Mouse (Mus musculus) cerebellum, adult 9-11 months (tissue): Measurements from ENCODE around the gene Plekha6.

ENCODE experiments used
- DNase-seq: peaks from one replicate; pipeline ENCODE4 v3.0.0; 2022

The Plekha6 gene

DNA sequence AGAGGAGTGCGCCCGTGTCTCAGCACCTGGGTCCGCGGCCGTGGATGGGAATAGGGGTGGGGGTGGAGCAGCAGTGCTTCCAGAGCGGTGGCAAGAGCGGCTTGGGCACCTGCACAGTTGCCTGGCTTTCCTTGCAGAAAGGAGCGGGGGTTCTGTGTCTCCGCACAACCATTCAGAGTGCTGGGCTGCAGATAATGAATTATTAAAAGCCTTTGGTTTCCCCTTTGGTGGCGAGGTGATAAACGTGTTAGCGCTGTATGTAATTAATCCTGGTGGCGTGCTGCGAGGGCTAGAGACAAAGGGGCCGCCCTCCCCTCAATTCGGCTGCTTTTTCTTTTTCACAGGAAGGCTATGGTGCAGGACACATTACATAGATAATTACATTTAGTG lies 18.7 kb downstream of the Plekha6 start:
- DNase-seq = no peak

DNA sequence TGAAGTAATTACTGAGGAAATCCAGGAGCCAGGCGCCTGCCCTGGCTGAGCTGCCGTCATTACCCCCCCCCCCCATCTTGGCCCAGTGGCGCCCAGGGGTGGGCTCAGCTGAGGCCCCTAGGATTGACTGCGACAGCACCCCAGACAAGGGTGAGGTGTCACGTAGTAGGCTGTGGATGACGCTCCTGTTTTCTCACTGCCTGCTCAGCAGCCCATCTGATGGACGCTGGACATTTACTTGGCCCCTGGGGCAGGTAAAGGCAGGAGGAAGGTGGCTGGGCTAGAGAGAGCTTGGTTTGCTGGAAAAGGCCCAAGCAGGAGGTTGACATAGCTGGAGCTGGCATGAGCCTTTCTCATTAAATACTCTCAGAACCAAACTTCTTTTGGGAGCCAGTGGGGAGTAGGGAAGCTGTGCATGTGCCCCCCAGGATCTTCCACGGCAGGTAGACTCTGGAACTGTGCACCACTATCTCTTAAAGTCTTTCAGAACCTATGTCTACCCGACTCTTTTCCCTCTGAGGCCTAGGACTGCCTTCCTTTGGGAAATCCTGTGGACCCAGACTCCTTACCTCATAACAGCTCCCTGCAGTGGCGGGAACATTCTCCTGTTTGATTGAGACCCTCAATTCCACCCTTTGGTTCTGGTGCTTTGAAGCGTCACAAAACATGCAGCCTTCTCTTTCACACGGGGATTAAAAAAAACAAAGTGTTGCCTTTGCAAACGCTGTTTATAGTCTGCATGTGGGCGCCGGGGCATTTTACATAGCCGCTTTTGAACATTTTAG lies 19.3 kb downstream of the Plekha6 start:
- no peak for DNase-seq

DNA sequence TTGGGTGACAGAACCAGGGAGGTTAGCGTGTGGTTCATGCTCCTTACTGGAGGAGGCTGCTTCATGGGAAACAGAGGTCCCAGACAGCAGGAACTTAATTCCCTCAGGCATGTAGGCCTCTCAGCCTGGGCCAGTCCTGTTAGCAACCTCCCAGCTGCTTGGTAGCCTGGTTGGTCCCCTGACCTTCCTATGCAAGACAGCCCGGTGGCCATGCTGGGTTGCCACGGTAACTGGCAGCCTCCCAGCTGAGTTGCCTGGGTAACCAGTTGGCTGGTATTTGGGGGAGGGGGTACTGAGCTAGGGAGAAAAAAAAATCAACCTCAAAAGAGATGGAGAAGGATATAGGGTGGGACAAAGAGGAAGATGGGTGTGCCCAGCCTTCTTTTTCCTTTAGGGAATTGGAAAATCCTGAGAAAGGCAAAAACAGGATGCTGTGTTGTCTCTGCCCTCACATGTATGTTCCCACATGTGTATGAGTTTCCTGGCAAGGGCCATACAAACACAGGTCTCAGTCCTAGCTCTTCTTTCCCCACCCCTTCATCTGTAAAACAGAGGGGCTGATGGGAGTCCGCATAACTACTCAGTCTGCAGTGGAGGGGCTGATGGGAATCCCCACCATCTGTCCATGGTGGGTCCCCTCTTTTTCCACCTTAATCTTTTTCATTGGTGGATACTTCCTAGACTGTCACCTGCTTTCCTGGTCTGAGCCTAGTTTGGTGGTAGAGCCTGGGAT lies 24.1 kb downstream of the Plekha6 start:
- DNase-seq = no peak

DNA sequence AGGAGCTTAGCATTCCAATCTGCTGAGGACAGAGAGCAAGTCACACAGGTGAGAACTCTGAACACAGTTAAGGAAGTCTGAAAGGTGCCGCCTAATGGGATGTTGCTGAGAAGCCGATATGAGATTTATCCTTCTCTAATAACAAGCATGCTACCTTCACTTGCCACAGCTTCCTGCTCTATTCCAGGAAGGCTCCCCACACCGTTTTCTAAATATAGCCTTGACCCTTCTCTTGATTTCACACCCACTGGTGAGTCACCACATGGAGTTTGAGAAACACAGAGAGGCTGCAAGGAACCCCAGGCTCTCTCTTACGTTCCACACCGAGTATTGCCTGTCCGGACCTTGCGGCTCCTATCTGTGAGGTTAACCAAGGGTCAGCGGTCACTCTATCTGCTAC lies 24.7 kb downstream of the Plekha6 start:
- DNase-seq = no peak

DNA sequence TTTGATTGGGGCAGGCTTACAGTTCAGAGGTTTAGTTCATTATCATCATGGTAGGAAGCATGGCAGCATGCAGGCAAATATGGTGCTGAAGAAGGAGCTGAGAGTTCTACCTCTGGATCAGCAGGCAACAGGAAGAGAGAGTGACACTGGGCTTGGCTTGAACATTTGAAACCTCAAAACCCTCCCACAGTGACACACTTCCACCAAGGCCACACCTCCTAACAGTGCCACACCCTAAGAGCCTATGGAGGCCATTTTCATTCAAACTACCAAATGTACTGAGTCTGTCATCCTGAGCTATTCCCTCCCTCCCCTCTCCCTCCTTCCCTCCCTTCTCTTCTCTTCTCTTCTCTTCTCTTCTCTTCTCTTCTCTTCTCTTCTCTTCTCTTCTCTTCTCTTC lies 25.5 kb downstream of the Plekha6 start:
- DNase-seq = no peak

DNA sequence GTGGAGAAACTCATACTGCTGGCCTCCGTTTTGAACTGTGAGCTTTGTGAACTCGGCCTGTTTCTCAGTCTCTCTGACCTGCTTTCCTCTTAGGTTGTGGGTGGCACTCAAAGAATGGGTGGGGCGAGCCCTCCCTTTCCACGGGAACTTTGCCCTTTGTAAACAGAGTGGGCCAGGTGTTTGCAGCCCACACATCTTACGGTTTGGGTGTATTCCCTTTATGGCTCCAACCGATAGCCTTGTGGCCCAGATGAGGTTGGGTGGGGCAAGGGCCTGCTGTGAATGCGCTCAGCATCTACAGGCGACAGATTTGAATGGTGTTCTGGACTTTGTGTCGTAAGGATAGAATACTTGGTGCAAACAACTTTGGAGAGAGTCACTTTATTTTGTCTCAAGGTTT lies 26.5 kb downstream of the Plekha6 start:
- DNase-seq = no peak

DNA sequence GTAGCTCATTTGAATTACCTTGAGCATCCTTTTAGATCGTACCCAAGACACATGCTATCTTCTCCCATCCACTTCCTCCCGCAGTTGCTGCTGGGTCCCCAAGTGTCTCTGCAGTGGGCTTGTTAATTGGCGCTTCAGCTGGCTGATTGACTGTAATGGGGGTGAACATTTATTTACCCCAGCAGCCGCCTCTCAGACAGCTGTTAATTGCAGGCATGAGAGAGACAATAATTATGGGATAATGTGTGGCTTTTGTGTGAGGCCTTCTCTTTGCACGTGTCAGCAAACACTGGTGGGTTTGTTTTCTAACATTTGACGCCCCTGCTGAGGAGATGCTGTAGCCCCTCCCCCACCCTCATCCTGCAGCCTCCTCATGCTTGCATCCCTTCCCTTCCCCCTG lies 32.2 kb downstream of the Plekha6 start:
- no peak for DNase-seq

DNA sequence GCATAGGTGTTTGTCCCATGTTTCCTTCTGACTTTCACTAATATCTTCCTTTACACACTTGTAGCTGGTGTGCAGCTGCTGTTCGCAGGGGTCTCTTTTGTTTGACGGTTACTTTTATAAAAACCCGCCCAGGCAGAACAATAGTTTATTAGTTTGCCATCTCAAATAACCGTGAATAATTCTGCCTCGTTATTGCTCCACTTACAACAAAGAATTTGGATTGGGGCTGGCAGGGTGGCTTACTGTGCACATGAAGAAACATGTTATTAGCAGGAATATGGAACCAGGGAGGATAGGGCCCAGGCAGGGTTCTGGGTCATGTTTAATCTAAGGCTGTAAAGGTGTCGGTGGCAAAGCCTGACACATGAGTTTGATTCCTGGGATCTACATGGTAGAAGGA lies 33.3 kb downstream of the Plekha6 start:
- DNase-seq = no peak

DNA sequence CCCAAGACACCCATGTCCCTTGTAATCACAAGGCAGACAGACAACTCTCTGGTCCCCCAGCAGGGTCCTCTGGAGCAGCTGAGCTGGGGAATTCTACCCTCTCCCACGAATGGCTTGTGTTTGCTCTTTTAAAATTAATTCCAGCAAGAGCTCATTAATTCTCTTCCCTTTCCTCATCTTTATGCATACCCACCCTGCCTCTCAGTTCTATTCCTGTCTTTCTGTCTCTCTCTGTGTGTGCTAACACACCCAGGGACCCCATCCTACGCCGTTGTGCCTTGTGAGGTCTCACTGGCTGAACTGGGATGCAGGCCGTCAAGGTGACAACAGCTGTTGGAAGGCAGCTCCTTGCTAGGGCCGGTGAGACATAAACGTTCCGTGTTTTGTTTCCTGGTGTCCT lies 35.7 kb downstream of the Plekha6 start:
- no peak for DNase-seq

DNA sequence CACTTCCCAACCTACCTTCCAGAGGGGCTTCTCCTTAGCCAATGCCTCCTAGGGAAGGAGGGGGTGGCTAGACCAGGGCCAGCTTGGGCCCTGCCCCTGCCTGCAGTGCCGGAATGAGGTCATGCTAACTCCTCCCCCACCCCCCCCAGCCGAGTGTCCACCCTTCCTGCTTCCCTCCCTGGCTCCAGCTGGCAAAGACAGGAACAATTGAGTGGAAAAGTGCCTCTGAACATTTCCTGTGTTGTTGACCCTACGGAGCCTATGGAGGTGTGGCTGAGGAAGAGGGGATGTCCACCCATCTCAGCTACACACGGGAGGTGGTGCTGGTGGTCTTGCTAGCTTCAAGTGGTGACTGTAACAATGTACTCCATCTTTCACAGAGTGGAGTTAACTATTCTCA lies 37.5 kb downstream of the Plekha6 start:
- DNase-seq = no peak

DNA sequence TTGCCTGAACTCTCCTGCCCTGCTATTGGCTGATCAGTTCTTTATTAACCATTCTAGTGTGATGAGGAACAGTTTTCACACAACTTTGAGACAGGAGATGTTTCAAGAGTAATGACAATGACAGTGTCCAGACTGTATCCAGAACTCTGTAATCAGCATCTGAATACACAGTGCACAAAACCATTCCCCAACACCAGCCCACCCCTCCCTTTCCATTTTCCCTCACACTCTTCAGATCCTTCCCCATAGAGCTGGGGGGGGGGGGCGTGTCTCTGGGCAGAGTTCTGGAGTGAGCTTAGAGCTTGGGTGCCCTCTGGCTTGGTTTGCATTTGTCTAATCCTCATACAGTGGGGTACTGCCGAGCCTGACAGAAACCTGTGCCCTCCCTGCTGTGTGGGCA lies 39.7 kb downstream of the Plekha6 start:
- no peak for DNase-seq

DNA sequence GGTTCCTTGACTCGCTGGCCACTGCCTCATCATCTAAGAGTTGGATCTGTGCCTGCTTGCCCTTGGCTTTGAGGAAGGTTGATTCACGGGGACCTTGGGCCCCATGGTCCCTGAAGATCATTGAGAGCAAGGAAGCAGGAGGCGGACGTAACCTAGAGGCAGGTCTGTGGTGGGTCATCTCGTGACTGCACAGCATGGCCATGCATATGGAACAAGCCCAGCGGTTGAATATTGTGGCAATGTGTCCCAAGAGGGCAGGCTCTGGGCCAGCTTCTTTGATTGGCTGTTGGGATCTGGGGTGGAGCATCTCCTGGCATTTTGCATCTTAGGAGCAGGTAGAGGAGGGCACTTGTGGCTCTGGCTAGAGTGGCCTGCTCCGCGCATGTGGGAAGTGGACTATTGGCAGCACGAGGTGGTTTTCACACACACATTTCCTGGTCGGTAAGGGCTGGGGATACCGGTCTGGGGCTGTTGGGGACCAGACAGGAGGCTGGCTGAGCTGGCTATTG lies 40.4 kb downstream of the Plekha6 start:
- DNase-seq = no peak

DNA sequence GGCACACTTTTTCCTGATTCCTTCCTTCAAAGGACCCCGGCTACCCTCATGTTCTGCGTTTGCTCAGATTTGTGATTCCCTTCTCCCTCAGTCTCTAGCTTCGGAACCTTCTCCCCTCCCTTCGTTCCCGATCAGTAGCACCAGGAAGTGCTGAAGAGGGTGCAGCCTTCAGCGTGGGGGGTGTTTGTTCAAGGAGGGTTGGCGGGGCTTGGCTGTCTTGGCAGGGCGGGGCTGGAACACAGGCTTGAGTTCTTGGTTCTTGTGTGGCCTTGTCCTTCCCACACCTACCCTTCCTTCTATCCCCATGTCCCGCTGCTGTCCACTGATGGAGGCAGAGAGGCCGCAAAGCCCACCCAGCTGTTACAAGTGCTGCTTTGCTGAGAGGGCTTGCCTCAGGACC lies 41.0 kb downstream of the Plekha6 start:
- DNase-seq = no peak

DNA sequence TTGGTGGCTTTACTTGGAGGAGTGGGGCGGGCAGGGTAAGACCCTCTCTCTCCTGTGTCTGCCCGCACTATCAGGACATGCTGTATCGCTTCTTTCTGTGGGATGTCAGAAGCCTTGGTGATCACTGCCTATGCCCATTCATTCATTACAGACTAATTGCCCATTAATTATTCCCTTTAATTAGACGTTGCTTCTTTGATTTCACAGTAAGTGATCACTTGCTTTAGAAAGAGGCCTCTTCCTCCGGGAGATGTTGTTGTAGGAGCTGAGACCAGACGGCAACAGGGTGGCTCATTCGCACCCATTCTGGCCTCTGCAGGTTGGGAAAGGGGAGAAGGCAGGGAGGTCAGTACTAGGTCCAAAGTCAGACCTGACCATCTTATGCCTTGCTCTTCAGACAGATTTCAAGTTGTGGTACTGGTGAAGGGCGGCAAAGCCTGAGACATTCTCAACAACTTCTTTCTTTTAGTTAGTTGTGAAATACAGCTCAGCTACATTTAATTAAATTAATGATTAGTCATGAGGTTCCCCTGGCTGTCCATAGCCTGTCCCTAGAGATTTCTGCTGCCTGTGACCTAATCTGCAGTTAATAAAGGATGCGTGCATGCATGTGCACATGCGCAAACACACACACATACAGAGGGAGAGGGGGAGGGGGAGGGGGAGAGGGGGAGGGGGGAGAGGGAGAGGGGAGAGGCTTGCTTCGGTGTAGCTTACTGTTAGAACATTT lies 44.2 kb downstream of the Plekha6 start:
- DNase-seq = no peak

DNA sequence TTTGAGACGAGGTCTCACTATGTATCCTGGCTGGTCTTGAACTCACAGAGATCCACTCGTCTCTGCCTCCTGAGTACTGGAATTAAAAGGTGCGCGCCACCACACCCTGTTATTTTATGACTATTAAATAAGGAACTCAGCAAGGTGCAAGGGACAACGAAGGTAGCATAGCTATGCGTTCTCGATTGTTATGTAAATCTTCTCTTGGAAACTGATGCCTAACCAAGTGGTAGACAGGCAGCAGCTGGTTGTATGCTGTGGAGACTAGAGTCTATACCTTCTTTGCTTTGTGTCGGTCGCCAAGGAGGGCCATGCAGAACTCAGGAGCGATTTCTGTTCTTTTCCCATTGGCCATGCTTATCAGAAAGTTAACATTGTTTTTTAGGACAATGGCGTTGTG lies 45.0 kb downstream of the Plekha6 start:
- DNase-seq = no peak

DNA sequence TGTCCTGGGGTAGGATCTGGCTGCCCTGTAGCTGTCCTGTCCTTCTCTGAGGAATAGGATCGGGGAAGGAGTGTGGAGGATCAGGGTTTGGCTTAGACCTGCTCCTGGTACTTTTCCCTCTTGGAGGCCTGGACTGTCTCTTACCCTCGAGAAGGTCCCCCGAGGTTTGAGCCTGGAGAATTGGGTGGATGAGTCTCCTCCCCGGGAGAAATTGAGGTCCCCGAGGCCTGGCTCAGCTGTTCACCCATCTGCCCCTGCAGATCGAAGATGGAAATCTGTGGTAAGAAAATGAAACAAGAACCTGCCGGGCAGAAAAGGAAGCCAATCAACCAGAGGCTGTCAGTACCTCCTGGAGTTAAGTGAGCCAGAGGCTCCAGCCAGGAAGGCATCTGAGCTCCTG lies 45.5 kb downstream of the Plekha6 start:
- peak; percentile 36 for DNase-seq

DNA sequence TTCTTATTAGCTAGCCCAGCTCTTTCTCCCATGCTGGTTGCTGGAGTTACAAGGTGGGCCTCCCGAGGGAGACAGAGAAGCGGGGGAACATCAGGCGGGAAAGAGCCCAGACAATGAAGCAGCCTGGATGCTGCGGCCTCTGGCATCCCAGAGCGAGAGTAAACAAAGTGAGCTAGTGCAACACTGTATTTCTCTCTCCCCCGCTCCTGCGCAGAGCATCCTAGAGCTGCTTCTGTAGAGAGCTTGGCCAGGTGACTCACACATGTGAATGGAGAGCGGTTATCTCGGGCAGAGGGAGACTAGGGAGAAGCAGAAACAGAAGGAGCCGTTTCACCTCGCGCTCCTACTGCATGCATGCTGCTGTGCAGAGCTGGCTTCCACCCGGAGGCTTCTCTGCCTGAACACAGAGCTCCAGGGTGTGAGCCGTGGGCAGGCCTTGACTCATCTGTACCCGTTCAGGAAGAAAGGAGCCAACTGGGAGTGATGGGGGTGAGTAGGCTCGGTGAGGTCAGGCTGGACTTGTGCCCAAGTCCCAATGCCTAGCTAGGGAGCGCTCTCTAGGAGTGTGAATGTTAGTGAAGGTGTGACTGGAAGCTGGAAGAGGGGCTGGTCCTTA lies 46.0 kb downstream of the Plekha6 start:
- DNase-seq = peak; percentile 43

DNA sequence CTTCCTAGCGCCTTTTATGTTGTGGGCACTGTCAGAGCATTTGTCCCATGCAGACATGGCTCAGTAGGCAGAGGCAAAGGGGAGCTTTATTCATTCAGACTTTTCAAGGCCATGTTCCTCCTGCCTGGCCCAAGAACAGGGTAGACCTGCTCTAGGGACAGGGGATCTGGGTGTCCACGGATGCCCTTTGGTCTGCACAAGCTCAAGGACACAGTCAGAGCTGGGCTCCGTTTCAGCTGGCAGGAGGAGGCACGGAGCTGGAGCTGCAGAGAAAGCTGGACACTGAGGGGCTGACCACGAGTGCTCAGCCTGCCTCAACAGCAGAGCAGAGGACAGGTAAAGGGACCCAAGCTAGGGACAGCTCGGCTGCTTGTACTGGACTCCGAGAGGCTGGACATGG lies 46.8 kb downstream of the Plekha6 start:
- DNase-seq = no peak

DNA sequence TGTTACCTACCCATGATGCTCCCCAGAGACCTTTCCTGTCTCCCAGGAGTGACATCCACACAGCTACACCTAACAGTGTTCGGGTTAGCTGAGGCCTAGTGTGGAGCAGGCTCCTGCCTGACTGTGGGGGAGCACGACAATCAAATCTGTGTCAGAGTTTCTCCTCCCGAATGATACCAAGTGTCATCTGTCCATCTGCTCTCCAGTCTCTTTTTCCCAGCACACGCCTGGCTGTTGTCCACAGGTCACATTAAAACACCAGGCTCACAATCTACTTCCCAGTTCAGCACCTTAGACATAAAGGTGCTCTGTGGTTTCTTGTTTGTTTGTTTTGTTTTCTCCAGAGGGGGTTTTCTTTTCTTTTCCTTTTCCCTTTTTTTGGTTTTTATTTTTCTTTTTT lies 48.3 kb downstream of the Plekha6 start:
- DNase-seq = no peak

DNA sequence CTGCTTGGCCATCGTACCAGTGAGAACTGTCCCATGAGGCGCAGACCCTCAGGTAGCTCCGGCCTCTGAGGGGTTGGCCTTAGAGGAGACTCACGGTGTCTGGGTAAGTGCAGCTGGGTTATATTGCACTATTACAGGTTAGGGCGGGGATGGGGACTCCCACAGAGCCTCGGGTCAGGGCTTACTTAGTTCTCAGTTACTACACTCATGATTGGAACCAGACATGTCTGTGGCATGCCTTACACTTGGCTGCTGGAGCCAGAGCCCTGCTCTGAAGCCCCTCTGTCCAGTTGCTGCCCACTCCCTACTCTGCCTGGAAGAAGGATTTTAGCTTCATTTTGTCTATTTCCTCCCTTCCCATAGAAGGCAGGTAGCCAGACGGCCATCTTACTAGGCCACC lies 49.1 kb downstream of the Plekha6 start:
- no peak for DNase-seq

DNA sequence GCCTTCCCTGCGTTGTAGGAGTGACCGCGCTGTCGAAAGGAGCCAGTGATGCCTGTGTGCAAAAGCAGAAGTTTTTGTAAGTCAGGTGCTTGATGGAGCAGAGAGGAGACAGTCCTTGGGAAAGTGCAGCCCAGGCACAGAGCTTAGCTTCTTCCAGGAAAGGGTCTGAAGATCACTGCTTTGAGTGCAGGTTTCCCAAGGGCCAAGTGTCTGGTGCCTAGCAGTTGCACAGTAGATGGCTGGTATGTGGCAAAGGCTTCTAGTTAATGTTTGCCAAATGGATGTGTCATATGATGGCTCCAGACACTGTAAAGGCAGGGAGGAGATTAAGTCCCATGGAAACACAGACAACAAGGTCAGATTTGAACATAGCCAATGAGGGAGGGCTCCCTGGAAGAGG lies 49.9 kb downstream of the Plekha6 start:
- DNase-seq = no peak

DNA sequence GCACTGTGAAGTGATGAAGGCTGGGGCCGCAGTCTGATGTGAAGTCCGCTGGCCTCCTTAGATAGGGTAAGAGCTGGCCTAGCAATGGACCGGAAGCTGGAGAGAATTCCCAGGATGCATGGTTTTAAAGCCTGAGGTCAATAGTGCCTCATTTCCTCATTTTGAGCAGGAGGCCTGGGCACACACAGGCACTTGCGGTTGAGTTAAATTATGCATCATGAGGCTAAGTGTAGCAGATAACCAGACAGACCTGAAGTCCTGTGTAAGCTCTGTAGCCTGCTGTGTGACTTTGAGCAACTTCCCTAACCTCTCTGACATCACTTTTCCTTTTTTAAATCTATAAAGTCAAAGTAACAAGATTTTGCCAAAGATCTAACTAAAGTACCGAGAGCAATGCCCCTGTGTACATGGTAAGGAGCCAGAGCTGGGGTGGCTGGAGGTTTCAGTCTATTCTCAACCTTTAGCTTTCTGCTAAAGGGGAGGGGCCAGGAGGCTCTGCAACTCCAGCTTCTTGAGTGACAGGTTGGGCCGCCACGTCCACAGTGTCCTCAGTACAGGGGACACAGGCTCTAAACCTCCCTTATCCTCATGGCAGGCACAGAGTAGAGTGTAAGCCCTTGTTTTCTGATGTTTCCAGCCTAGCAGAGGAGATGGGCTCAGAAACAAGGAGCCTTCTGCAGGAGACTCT lies 50.8 kb downstream of the Plekha6 start:
- no peak for DNase-seq

DNA sequence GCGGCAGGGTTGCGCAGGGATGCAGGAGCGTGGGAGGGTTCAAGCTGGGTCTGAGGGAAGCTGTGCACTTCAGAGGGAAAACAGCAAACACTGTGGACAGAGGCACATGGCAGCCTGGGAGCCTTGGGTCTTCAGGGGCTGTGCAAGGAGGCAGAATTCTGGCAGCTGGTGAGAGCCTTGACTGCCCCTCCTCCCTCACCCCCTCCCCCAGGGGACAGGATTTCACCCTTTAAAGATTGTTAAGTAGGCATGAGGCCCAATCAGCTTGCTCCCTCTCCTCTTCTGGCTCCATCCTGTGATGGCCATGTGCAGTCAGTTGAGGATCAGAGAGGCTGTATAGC lies 51.3 kb downstream of the Plekha6 start:
- DNase-seq = no peak
